Mouse (Mus musculus): ENCODE data around the gene Plpp1.

Gene Plpp1

GRCm38 (mm10) chr13:112800597-112801380, at the start of gene Plpp1:
Gene Plpp1, plus strand, starts transcription at chr13:112800792.
- DNase-seq (ENCODE audit: low read depth), result peak; percentile 84

- DNase-seq (ENCODE audit: low read depth), result no peak
These were observed 48.9 kb upstream of the Plpp1 start for GRCm38 (mm10) chr13:112751454-112752308.

- no peak for DNase-seq (ENCODE audit: low read depth)
These were observed 48.1 kb upstream of the Plpp1 start for GRCm38 (mm10) chr13:112752309-112752975.

- no peak for DNase-seq (ENCODE audit: low read depth)
These were observed 47.1 kb upstream of the Plpp1 start for GRCm38 (mm10) chr13:112753522-112753921.

DNA sequence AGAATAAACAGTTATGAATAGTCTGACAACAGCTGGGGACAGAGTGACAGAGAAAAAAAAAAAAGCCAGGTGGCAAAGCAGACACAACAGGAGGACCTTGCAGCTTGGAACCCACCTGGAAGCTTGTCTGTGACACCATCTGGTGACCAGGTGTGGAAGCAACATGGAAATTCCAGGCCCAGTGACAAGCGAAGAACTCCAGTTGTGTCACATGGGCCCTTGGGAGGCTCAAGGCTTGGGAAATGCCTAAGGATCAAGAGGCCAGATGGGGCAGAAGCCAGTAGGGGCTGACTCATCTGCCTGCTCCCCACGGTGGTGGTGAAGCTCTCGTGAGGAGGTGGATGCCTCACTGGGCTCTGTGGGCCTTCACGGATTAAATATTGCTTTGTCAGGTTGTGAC, 45.7 kb upstream of the Plpp1 start:
- no peak for DNase-seq (ENCODE audit: low read depth)

- DNase-seq (ENCODE audit: low read depth), result no peak
These were observed 45.0 kb upstream of the Plpp1 start for GRCm38 (mm10) chr13:112755507-112756010.

- DNase-seq (ENCODE audit: low read depth), result no peak
These were observed 43.2 kb upstream of the Plpp1 start for GRCm38 (mm10) chr13:112757395-112757794.

DNA sequence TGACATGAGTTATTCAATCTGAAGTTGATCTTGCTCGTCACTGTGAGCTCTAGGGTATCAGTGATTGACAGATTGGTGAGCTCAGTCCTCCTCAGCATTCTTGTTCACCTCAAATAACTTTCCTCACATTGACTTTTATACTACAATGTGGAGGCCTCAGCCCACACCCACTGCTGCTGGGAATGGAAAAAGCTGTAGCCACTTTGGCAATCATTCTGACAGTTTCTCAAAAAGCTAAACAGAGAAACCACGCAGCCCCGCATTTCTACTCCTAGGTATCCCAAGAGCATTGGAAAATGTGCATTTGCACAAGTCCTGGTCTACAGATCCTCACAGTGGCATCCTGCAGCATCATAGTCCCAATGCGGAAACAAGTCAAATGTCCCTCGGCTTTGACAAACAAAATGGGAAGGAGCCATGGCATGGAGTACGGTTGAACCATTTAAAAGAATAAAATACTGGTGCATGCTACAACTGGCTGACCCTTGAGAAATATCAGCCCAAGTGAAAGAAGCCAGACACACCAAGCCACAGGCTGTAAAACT, 42.0 kb upstream of the Plpp1 start:
- no peak for DNase-seq (ENCODE audit: low read depth)

- no peak for DNase-seq (ENCODE audit: low read depth)
These were observed 41.2 kb upstream of the Plpp1 start for GRCm38 (mm10) chr13:112759364-112759763.

- DNase-seq (ENCODE audit: low read depth), result no peak
These were observed 40.6 kb upstream of the Plpp1 start for GRCm38 (mm10) chr13:112759777-112760537.

DNA sequence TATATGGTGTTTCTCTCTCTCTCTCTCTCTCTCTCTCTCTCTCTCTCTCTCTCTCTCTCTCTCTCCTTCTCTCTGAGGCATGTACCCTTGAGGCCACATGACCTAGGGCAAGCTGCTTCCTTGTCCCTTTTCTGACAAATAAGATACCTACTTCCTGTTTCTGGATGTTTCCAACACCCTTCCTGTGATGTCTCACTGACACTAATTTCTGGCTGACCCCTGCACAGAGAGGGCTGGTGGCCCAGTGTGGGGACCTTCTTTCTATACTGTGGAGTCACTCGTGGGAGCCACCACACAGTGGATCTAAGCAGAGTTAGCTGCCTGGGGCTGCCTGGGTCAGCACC, 40.1 kb upstream of the Plpp1 start:
- no peak for DNase-seq (ENCODE audit: low read depth)

DNA sequence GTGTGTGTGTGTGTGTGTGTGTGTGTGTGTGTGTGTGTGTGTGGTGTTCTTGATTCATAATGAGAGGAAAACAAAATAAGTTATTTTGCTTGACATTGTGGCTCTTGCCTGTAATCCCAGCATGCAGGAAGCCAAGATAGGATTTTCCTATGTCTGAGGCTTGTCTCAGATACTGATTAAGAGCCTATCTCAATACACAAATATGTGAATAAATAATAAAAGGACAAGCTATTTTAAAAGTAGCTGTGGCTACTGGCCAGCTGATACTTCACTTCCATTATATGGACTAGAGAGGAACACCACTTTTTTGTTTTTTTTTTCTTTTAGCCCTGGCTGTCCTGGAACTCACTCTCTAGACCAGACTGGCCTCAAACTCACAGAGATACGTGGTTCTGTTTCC, 38.8 kb upstream of the Plpp1 start:
- DNase-seq (ENCODE audit: low read depth), result no peak

- DNase-seq (ENCODE audit: low read depth), result no peak
These were observed 38.0 kb upstream of the Plpp1 start for GRCm38 (mm10) chr13:112762548-112762947.

GRCm38 (mm10) chr13:112763531-112764091, 37.0 kb upstream of the Plpp1 start:
- DNase-seq (ENCODE audit: low read depth), result no peak

GRCm38 (mm10) chr13:112764556-112764955, 36.0 kb upstream of the Plpp1 start:
- no peak for DNase-seq (ENCODE audit: low read depth)

- DNase-seq (ENCODE audit: low read depth), result no peak
These were observed 34.9 kb upstream of the Plpp1 start for GRCm38 (mm10) chr13:112765654-112766053.

DNA sequence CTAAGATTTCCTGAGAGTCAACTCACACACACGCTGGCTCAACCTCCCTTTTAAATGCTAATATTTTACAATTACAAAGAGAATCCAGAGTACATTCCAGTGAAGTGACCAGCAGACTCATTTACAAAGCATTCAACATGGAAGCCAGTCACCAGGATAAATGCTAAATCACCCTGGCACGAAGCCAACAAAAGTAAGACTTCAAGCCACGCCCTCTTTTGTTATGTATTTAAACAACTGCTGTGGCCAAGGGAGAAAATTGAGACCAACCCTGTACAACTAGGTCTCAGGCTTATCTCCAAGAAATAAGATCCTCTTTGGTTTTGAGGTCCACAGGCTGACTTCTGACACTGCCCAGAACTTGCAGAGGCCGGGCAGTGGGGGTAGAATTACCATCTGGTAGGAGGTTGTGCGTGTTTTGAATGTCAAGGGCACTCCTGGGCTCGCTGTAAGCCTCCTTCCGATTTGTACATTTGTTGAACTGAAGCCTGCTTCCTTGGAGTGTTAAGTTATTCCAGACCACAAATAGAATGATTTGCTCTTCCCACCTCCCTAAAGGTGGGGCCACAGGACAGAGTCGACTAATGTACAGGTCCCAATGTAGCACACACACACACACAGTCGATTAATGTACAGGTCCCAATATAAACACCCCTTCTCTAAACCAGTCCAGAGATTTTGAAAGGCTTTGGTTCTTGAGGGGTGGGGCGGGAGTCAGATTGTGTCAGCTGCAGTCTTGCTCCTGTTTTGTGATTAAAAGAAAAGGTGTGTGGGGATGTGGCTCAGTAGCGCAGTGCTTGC, 29.9 kb upstream of the Plpp1 start:
- DNase-seq (ENCODE audit: low read depth), result peak; percentile 81

- no peak for DNase-seq (ENCODE audit: low read depth)
These were observed 29.0 kb upstream of the Plpp1 start for GRCm38 (mm10) chr13:112771447-112772208.

- DNase-seq (ENCODE audit: low read depth), result no peak
These were observed 28.3 kb upstream of the Plpp1 start for GRCm38 (mm10) chr13:112772252-112772651.
